Mouse (Mus musculus): ENCODE measurements around the gene Stk38l.

DNA sequence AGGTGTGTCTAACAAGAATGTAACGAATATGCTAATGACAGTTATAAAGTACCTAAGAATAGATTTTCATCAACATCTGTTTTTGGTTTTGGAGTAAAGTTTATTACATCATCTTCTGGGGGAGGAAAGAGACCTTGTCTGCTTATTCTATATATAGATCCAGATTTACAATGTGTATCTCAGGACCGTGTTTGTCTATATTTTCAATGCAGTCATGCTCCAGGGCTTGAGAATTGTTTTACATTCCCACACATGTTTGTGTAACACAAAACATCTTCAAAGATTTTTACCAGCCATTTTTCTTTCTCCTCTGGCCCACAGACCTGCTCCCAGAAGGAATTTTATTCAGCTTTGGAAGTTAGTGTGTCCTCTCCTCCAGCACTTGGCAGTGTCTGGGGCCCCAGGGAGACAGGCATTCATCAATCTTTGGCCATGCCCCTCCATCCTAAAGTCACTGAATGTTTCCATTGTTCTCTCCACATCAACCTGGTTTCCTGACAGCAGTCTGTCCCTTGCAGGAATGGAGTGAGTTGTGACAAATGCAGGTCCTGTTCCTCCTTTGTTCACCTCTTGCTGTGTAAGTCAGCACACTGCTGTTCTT, 28.9 kb downstream of the Stk38l start:
- TF ChIP-seq CTCF (IDR thresholded peaks at IDR 0.05) (no peak), EP300 (IDR thresholded peaks at IDR 0.05) (no peak)
